Mouse (Mus musculus): Measurements from ENCODE around the gene Pou2af1. TPM values are rescaled to one million over a fixed set of nuclear protein-coding genes. Genes with fewer than 3 reads are reported as not detected.

Pou2af1 gene
- total RNA-seq, 2 experiments from 2014 or later: 0.09 TPM; not detected in 1

DNA sequence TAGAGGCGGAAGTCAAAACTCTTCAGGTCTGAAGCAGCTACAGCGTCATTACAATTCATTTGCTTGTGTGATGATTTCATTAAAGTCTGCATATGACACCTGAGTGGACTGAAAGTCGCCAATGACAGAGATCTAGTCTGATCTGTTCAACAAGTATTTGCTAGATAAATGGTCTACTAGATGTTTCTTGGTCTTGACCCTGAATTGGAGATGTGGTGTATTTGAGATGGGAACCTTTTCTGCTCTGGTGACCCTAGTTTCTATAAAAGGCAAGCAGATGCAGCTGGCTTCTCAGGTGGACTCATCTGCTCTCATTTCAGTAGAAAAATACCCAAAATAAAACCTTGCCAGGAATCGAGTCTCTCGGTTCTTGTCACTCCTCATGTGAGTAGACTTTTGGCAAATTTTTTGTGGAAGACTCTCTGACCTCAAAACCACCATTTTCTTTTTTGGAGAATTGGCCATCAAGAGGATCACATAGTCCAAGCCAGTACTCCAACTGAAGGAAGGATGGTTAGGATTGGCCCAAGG is 12.2 kb downstream of the Pou2af1 start:
- no peak for DNase-seq (ENCODE audit: low spot score)

DNA sequence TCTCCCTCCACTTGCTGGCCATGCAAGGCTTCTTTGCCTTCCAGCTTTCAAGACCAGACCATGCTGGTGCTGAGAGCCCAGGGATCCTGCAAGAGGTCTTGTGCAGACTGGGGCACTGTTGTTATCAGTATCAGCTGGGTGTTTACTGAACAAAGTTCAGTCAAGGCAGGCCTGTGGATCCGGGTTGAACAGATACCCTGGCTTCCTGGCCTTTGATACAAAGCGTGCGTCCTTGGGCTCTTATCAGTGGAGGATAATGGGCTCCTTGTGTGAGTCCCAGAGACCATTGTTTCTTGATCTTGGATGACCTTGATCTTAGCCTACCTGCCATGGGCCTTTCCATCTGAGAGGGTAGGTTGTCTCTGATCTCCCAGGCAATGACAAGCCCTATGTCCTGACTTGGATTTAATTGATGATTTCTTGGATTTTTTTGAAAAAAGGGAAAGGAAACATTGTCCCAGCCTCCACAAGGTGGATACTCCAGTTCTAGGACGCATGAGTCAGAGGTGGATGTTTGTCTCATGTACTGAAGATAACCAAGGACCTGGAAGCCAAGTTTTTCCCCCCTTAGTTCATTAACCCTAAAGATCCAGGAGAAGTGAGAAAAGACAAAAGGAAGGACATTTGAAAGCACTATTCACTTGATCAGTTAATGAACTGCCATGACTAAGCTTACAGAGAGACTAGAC is 17.3 kb downstream of the Pou2af1 start:
- DNase-seq (ENCODE audit: low spot score): no peak

DNA sequence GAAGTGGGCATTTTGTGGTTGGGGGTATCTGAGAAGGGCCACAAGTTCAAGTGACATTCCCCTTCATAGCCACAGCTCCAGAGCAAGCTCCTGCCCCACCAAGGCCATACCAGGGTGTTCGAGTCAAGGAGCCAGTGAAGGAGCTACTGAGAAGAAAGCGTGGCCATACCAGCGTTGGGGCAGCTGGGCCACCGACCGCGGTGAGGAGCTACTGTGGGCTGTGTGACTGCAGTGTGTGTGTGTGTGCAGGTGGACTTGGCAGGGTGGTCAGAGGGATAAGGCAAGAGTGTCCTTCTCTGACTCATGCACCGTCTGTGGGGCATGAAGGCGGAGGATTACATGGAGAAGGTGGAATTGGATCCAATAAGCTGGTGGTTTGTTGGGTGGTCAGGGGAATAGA is 18.7 kb downstream of the Pou2af1 start:
- no peak for DNase-seq (ENCODE audit: low spot score)

DNA sequence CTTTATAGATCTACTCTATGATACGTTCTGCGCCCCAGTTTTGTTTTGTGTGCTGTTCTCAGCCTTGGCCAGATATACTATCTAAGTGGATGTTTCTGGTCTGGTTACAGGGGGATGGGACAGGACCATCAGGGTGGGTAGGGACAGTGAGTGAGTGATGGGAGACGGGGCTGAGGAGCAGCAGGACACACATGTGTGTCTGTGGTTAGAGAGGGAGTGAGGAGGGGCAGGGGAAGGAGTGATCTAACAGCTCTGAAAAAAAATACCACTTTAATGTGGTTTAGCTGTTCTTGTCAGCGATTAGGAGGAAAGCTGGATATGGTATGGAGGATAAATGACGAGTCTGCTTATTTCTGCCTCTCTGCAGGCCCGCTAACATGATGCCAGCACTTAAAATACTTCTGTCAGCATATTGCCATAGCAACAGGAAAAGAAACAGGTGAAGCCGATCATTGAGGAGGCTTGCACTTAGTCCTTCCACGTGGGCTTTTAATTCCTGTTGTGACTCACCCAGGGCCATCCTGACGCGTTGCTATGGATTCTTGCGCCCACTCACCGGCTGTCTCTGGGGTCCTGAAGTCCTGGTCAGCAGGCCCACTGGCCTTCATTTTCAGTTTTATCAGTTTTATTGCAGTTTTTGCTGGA is 25.4 kb downstream of the Pou2af1 start:
- no peak for DNase-seq (ENCODE audit: low spot score)

DNA sequence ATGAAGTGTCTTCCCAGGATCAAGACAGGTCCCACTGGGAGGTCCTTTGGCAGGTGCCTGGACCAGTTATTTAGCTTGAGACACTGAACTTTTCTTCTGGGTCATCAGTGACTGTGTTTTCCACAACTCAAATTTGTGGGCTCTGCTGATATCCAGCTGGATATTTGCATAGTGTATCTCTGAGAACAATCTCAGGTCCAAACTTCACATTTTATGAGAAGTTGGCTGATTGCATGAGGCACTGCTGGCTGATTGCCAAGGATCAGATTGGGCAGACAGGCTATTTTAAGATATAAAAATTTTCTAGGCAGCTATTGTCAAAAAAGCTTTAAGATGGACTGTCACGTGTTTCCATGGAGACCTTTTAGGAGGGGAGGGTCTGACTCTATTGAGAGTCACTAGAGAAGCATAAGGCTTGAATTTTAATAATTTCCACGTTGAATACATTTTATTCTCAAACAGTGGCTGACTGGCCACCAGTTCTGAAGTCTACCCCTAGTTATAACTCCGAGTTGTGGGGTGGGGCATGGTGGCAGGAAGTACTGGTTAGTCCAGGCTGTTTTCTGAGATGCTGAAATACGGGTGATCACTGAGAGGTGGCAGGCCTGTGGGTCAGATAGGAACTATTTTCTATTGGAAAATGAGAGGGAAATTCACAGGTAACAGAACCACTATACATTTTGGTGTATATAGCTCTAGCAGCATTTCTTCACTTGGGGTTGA is 43.4 kb downstream of the Pou2af1 start:
- DNase-seq (ENCODE audit: low spot score): no peak

DNA sequence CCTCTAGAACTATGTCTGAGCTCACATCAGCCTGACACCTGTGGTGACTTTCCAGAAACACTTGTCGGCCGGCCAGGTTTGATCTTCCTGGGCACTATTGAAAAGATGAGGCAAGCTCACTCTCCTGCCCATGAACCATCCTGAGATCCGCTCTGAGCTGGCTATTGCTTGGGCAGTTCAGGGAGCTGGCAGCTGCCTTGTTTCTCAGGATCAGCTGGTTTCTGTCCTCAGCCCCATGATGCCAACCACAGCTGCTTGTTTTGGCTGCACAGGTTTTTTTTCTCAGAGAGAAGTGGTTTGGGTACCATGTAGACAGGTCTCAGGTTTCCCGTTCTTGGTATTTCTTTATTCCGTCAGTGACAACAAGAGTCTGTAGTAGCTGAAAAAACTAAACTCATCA is 44.9 kb downstream of the Pou2af1 start:
- DNase-seq (ENCODE audit: low spot score): no peak

DNA sequence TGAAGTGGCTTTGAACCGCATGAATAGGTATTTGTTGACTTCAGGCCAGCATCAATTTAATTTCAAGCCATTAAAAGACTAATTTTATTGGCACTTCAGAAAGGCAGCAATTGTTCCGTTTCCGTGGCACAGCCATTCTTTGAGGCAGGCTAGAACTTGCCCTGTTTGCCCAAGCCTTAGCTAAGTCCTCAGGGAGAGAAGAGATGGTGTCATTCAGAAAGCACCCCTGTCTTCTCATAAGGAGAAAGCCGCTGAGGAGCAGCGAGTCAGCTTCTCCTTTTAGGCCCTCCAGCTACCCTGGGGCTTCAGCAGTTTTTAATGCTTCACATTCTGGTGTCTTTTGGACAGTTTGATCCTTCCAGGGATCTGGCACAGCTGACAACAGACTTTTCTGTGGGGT is 55.3 kb downstream of the Pou2af1 start:
- DNase-seq (ENCODE audit: low spot score): no peak

DNA sequence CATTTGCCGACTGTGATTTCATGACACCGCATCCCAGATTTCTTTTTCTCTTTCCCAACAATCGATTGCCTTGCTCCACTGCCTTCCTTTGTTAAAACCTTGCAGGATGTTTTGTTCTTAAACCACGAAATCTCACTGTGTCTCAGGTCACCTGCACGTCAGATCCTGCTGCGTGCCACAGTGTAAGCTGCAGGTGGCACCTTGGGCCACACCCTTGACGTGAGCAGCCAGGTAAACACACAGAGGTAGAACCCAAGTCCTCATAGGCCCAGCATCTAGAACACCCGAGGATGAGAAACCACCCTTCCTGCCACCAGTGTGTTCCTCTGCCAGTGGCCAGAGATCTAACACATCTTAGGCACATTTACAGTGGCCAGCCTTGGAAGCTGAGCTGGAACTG is 57.6 kb downstream of the Pou2af1 start:
- no peak for DNase-seq (ENCODE audit: low spot score)

DNA sequence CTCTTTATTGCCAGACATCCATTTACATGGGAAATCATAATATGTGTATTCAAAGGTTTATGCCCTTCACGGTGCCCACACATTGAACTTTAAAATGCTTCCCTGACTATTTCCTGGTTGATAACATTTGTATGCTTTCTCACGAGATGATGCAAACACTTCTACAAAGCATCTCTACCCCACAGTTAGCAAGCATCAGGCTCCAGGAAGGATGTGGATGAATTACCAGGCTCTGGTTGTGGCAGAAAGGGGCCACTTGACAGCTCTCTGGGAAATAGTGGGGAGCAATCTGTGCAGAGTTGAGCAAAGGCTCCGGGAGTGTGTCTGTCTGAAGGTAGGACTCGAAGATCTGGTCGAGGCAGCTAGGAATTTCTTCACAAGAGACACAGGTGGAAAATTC is 58.6 kb downstream of the Pou2af1 start:
- DNase-seq (ENCODE audit: low spot score): no peak

DNA sequence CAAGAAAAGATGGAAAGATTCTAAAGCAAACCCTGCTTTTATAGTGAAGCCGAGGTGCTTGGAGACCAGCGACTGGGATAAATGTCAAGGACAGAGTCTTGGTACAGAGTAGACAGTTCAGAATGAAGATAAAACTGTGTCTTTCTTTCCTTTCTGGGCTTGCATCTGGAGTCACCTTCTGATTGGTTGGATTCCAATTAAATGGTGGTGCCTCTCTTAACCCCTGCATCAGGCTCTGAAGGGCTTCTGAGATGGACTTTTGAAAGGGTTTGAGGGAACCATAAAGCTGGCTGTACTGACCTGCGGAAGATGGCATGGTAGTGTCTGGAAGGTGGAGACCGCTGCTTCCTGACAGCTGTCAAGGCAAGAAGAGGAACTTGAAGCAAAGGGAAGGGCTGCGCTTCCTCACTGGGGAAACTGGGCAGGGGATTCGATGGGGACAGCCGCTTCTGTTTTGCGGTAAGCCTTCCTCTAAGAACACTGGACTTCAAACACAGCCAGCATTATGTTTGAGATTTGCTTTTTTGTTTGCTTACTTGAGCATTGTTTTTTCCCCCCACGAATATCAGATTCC is 60.2 kb downstream of the Pou2af1 start:
- no peak for DNase-seq (ENCODE audit: low spot score)

DNA sequence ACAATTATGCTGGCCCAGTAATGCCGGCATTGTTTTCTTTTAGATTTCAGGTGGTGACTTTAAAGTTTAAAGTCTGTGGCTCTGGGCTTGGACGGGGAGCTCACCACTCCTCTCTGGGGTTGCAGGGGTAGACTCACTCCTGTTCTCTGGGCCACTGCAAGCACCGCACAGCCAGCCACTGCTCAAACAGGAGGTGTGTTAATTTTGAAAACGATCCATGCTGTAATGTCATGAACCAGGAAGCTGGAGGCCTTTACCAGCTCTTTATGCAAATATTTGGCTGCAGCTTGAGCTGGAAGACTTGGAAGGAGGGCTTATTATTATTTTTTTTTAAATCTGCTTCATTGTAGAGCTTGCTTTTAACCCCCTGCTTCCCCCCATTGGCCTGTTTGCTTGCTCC is 61.2 kb downstream of the Pou2af1 start:
- DNase-seq (ENCODE audit: low spot score): no peak

DNA sequence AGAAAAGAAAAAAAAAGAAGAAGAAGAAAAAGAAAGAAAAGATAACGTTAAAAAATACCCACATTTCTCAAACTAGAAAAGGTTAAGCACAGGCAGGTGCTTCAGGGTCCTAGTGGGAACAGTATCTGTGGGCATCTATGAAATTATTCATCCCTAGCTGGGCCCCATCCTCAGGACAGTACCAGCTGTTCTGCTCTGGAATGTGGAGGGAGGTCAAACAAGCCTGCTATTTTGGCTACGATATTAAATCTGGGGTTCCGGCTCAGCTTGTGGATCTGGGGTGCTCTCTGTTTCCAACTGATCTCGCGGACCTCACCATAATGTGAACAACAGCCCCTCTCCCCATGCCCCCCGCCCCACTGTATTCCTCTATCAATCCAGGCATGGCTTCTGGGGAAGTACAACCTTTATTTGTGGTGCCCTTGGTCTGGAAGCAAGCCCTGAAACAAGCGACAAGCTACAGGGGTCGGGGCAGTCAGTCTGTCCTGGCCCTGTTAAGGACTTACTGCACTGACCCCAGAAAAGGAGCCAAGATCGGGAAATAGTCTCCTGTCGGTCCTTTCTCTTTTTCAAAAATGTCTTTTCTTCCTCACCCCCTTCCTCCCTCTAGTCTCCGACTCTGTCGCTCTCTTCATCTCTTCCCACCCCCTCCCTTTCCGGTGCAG is 64.5 kb downstream of the Pou2af1 start:
- no peak for DNase-seq (ENCODE audit: low spot score)

DNA sequence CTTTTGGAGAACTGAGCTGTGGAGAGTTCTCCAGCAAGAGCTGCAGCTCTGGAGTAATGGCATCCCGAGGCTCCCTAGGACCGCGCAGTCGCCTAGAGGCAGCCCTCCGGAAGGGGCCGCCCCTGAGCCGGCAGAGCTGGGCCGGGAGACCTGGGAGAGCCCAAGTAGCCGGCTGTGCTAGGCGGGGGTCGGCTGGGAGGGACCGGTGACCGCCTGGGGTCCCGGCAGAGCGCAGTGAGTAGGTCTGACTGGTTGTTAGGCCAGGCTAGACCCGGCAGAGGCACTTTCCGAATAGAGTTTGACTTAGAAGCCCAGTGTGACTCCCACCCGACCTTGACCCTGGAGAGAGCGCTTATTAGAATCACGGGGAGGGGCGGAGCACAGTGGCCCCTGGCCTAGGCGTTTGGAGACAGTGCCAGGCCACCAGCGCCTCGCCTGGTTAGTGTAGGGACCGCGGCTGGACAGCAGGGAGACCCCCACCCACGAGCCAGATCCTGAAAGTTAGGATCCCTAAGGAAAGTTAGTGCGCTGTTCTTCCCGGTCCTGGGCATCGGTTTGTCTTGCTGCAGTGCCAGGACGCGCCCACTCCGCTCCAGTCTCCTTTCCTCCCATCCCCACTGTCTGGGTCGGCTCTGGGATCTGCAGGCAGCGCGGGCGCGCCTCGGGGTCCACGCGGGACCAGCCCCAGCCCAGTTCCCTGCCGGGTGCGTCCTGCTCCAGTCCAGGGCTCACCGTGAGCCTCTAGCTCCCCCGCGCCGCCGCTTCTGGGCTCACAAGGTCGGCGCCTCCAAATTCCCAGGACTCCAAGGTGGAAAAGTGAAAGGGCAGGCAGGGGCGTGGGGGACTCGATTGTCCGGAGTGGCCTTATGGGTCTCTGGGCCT is 65.2 kb downstream of the Pou2af1 start, which contains the start of gene Colca2:
Colca2 (minus strand) TSS at position 70 of the 882 bp plus-strand sequence.
- peak; percentile 82 for DNase-seq (ENCODE audit: low spot score)

DNA sequence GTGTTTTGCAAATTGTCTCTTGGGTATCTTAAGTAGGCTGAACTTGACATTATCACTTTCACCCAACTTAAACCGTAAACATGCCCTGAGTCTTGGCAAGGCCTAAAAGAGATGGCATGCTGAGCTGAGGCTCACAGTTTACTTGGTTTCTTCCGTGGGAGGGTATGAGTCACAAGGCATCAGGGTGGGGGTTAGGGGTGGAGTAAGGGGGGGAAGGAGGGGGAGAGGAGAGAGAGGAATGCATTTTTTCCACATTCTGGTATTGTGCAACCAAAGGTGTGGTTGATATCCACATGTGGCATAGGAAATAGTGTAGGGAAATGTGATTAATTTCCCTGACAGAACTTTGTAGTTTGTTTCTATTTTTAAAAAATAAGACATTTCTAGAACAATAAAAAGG is 72.6 kb downstream of the Pou2af1 start:
- no peak for DNase-seq (ENCODE audit: low spot score)

Other genes with a start within 250 kb of the Pou2af1 start
- 10 to 100 TPM; 20.8 to 27.2 TPM for gene Sik2, start 204.6 kb upstream of the Pou2af1 start, total RNA-seq (2021)
- gene Btg4, start 152.8 kb upstream of the Pou2af1 start, total RNA-seq (2021): not detected
- 1 to 10 TPM; 1.5 to 2.0 TPM for gene Layn, start 136.6 kb upstream of the Pou2af1 start, total RNA-seq (2021)
- gene 4833427G06Rik, start 111.6 kb upstream of the Pou2af1 start, total RNA-seq (2021): not detected
- not detected for gene Gm32742, start 48.2 kb upstream of the Pou2af1 start, total RNA-seq (2021)
- gene Colca2, start 64.9 kb downstream of the Pou2af1 start, total RNA-seq (2021): under 1 TPM in 1 of 2 experiments, not detected in 1; 0.28 TPM
- not detected for gene 1810046K07Rik, start 115.2 kb downstream of the Pou2af1 start, total RNA-seq (2021)